Mouse (Mus musculus): ENCODE measurements around the gene Med12l.

GRCm38 (mm10) chr3:59174426-59175154 lies 169.0 kb downstream of the Med12l start:
- TF ChIP-seq CTCF (IDR thresholded peaks at IDR 0.05; ENCODE audit: low read depth, low read length) = no peak
- no peak for TF ChIP-seq EP300 (IDR thresholded peaks at IDR 0.05; ENCODE audit: insufficient read depth, low read depth, low read length)
- no peak for TF ChIP-seq POLR2A (IDR thresholded peaks at IDR 0.05; ENCODE audit: insufficient read depth, low read length)
